Mouse (Mus musculus) A20 (cell line): ENCODE data around the gene Degs2.

Experiments
- DNase-seq: peaks from one replicate; pipeline ENCODE4 v3.0.0-alpha.2; 2011; ENCODE audit warnings: low read depth, low spot score

Gene Degs2

GRCm38 (mm10) chr12:108700037-108700436, 2.1 kb downstream of the Degs2 start:
- no peak for DNase-seq

GRCm38 (mm10) chr12:108699576-108699975, 2.5 kb downstream of the Degs2 start:
- DNase-seq, result no peak

- DNase-seq, result no peak
These were observed 3.2 kb downstream of the Degs2 start for GRCm38 (mm10) chr12:108698697-108699471.

- DNase-seq, result no peak
These were observed 7.9 kb downstream of the Degs2 start for GRCm38 (mm10) chr12:108694223-108694622.

- DNase-seq, result no peak
These were observed 8.5 kb downstream of the Degs2 start for GRCm38 (mm10) chr12:108693592-108693991.

GRCm38 (mm10) chr12:108690529-108690928, 11.6 kb downstream of the Degs2 start:
- DNase-seq, result no peak

GRCm38 (mm10) chr12:108689167-108689566, 12.9 kb downstream of the Degs2 start:
- DNase-seq, result no peak

- DNase-seq, result no peak
These were observed 15.2 kb downstream of the Degs2 start for GRCm38 (mm10) chr12:108686926-108687325.

- peak; percentile 42 for DNase-seq
These were observed 15.7 kb downstream of the Degs2 start for GRCm38 (mm10) chr12:108686463-108686862.

GRCm38 (mm10) chr12:108682240-108683023, 19.7 kb downstream of the Degs2 start:
- DNase-seq, result peak; percentile 45

GRCm38 (mm10) chr12:108680861-108681260, 21.3 kb downstream of the Degs2 start:
- DNase-seq, result no peak

GRCm38 (mm10) chr12:108678366-108678765, 23.7 kb downstream of the Degs2 start:
- no peak for DNase-seq

GRCm38 (mm10) chr12:108677116-108677515, 25.0 kb downstream of the Degs2 start:
- no peak for DNase-seq

- no peak for DNase-seq
These were observed 26.3 kb downstream of the Degs2 start for GRCm38 (mm10) chr12:108675614-108676401.

GRCm38 (mm10) chr12:108674916-108675315, 27.2 kb downstream of the Degs2 start:
- no peak for DNase-seq

- DNase-seq, result no peak
These were observed 27.6 kb downstream of the Degs2 start for GRCm38 (mm10) chr12:108674502-108674901.

GRCm38 (mm10) chr12:108673546-108673945, 28.6 kb downstream of the Degs2 start:
- DNase-seq, result no peak

- no peak for DNase-seq
These were observed 29.2 kb downstream of the Degs2 start for GRCm38 (mm10) chr12:108672908-108673307.

GRCm38 (mm10) chr12:108671541-108671940, 30.6 kb downstream of the Degs2 start:
- DNase-seq, result no peak

- DNase-seq, result no peak
These were observed 33.4 kb downstream of the Degs2 start for GRCm38 (mm10) chr12:108668606-108669235.

GRCm38 (mm10) chr12:108657350-108657749, 44.8 kb downstream of the Degs2 start:
- DNase-seq, result peak; percentile 55
